Mouse (Mus musculus): Measurements from ENCODE around the gene Kif21a.

Kif21a gene

DNA sequence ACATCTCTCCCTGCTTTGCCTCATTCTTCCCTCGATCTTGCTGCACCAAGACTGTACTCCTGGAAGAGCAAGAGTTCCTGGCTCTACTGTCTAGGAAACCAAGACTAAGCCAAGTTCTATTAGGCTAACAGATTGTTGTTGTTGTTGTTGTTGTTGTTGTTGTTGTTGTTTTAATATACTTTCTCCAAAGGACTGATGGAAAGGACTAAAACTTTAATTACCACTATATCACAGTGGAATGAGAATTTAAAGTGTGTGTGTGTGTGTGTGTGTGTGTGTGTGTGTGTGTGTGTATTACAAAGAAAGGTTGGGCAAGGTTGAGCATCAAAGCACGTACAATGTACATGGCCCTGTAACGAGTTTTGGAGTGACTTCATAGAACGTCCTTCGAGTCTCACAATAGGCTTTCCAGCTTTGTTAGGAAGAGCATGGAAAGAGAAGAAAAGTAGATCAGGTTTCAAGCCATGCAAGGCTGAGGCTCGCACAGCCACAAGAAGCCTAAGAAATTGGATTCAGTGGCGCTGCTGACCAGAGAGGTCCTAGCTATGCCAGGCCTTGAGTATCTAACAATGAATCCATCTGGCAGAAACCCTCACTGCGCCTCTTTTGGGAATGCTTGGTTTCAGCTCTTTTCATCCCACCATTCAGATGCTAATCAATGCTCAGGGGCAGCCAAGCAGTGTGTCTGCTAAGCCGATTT lies 31.4 kb downstream of the Kif21a start:
- DNase-seq (ENCODE audit: extremely low spot score), result peak; percentile 59

DNA sequence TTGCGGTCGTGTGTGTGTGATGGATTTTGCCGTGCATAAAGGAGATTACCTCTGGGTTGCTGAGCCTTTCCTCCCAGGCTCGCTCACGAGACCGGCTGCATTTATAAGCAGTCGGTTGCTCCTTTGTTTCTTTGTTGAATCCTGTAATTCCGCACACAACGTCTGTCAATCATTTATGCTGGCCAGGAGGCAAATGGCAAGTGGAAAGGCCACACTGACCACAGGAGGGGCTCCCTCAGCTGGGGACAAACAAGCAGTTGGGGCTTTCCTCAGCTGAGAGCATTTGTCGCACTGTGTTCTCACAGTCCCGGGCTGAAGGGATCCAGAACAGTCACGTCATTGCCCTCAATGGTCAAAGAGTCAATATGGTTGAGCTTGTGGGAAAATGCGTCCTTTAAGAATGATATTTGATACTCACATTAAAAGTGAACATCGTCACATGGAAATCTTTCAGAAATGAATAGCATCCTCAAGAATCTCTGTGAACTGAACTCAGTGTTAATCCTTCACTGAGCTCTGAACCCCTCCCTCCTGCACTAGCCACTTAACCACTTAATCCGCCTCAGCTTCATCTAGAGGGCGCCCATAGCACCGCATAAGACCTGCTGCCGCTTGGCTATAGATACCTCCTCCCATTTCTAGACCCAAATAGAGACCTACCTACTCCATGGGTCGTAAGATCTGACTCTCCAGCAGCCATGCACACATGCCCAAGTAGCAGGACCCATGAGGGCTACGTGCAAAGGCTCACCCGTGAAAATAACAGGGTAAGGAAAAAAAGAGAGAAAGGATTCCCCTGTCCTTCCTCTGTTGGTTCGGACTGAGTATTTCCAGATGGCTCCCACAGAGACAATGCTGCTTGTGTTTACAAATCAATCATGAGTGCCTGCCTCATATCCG lies 32.2 kb downstream of the Kif21a start:
- DNase-seq (ENCODE audit: extremely low spot score), result peak; percentile 54

DNA sequence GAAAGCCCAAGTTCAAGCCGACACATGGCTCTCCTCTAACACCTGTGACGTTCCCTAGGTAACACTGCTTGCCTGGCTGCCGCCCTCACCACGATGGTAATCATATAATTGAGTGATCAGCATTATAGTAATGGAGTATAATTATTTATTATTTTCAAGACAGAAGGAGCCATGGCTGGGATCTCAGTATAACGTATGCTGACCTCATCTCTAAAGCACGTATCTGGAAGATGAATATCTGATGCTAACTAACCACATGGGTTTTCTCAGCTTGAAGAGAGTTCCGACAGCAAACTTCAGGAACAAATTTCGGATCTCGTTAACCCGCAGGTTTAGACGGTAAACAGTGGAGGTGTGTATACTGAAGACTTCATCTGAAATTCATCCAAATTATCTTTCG lies 33.4 kb downstream of the Kif21a start:
- no peak for DNase-seq (ENCODE audit: extremely low spot score)

DNA sequence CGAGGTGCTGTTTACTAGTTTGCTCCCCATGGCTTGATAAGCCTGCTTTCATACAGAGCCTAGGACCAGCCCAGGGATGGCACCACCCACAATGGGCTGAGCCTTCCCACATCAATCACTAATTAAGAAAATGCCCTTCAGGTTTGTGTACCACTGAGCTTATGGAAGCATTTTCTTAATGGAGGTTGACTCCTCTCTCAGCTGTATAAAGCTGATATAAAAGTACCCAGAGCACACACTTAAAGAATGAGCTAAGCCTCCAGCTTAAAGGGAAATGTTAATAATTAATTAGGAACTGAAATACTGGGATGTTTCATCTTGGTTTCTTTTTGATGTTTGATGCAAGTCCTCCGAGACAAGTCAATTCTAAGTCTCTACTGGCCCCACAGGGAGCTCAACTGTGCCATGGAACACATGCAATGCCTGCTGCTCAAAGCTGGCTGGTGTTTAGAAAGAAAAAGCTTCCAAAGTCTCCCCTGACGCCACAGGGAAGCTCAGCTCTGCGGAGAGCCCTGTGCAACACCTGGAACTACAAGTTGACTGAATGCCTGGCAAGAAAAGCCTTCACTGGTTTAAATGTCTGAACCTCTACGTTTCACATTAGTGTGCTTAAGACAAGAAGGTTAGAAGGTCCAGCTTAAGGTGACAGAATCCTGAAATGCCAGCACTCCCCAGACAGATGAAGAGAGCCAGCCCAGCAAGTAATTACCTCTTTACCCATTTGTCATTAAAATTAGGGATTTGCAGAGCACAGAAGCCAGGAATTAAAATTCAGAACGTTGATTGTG lies 36.8 kb downstream of the Kif21a start:
- no peak for DNase-seq (ENCODE audit: extremely low spot score)

DNA sequence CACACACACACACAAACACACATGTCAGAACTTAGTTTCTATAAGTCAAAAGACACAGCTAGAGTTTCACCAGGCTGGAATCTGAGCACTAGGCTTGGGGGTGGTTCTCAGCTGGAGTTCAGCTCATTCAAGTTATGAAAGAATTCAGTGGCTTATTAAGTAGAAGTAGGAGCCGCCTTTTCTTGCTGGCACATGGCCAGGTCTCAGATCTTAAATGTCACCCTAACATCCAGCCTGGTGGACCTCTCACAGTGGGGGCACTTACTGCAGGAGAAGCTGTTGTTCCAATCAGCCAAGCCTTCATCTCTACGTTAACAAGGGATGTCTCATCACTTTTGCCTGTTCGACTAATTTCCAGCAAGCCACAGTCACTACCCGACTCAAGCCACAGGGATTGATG lies 39.5 kb downstream of the Kif21a start:
- DNase-seq (ENCODE audit: extremely low spot score), result no peak

DNA sequence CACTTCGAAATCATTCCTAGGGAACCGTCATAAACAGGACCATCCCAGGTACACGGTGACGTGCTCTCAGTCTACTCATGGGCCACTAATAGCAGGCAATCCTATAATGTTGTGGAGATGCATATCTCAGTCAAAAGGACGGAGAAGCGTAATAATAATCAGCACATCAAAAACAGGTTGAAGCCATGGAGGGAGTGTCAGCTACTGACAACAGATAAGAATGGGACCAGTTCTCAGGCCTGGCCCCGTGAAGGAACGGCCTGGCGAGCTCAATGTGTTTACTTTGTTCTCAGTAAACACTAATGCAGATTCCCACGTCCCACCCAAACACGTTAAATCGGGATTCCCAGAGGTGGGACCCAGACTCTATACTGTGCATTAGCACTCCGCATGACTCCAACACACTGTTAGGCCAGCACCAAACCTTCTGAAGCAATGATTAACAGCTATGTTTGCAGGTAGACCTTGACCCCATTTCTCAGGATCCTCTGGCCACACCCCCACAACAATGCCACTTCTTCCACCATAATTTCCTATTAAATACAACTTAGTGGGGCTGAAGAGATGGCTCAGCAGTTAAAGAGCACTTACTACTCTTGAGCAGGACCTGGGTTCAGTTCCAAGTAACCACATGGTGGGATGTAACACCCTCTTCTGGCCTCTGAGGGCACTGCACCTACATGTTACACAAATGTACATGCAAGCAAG lies 42.5 kb downstream of the Kif21a start:
- DNase-seq (ENCODE audit: extremely low spot score), result no peak

DNA sequence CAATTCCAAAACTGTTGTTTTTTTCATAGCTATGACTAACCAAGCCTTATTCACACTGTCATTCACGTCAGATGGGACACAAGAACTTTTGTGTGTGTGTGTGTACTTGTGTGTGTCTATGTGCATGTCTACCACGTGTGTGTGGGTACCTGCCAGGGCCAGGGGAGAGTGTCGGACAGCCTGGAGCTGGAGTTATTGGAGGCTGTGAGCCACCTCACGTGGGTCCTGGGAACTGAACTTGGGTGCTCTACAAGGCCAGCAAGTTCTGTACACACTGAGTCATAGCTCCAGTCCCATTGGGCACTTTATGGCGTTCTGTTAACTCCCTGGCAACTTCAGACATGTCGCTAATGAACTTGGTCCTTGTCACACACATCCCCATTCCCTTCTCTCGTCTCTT lies 45.0 kb downstream of the Kif21a start:
- DNase-seq (ENCODE audit: extremely low spot score), result no peak

DNA sequence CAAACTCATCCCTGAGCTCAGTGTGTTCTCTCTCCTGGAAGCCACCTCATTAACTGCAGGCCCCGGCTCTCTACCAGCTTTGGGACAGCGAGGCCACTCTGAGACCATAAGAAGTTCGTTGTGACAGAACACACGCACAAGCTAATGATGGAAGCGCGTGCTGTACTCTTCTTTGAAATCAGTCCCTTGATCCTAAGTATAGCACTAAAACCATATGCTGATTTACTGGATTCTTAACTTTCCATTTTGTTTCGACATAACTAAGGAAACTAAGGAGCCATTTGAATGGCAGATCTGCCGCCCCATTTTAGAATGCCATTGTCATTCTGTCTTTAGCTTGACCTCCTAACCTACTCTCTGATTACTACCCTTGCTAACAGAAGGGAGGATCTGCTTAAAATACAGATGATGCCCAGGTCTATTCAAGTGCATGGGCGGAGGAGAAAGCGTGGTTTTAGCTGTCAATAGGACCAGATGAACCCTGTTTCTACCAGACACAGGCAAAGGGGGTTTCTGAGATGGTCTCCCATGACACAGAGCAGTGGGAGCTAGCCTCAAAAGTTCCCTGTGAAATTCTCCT lies 48.6 kb downstream of the Kif21a start:
- DNase-seq (ENCODE audit: extremely low spot score), result no peak

DNA sequence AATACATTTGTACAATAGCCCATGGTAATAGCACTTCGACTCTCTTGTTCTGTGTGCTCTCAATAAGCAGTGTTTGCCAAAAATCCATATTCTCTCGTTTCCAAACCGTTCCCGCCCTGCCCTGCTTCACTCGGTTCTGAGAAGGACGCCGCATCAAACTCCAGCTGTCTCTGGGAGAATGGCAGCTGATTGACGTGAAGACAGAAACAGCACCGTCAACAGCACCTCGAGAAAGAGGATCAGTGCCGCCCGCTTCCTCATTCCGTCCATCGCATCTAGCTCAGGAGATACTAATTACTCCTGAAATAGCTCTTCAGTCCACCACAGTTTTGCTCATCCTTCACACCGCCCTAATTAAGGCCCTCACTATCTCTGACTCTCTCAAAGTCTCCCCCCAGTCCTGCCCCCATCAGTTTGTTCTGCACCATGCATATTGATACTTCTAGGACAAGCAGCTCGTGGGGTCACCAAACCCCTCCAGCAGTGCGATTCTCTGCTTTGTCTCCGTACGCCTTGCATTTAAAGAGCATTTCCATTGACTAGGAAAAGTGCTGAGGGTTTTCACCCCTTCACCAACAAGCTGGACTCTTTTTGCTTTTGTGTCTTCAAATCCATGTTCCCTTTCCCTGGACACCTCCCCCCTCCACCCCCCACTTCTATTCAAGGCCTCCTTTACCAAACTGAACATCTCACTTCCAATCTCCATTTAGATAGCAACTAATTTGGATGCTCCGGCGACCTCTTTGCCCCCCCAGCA lies 49.3 kb downstream of the Kif21a start:
- DNase-seq (ENCODE audit: extremely low spot score), result no peak

DNA sequence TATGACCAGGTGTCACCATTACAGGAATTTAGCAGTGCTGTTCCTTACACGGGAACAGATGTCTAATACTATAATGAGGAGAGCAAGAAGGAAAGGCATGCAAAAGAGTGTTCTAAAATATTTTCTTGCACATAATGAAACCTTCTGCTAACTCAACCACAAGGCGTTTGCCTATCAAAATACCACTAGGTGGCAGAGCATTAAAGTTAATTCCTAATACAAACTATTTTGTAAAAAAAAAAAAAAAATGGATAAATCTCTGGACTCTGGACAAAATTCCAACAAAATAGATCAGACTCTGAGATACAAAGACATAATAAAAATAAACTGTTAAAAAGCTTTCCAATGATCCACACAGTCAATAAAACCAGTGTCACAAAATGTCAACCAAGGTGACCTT lies 56.9 kb downstream of the Kif21a start:
- DNase-seq (ENCODE audit: extremely low spot score), result no peak

DNA sequence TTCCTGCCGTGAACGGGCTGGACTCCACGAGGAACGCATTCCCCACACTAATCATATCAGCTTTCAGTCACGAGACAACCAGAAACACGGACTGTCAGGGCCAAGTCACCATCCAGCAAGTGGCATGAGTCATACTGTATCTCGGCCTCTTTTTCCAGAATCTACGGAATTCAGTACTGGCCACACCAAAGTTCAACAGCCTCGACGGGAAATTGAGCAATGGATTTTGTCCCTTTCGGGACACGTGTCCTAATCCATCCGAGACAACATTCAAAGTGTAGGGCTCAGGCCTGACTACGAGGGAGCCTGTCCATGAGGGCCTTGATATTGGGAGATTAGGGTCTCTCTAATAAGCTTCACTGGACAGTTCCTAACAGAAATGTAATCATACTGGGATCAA lies 57.4 kb downstream of the Kif21a start:
- DNase-seq (ENCODE audit: extremely low spot score), result no peak

DNA sequence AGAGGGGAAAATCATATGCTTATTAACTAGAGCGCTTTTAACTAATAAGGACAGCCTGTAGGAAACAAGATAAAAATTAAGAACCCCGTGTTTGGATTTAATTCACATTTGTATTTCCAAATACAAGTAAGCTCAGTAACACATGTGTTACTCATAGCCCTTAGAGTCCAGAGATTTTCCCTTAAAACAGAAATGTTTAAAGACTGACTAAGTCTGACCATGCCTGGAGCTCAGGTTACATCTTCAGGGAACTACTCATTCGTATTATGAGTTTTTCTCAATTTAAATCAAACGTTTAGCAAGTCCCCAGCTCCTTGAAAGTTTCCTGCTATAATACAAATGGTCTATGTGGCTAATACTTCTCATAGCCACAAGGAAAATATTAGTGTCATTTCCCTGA lies 57.9 kb downstream of the Kif21a start:
- no peak for DNase-seq (ENCODE audit: extremely low spot score)

DNA sequence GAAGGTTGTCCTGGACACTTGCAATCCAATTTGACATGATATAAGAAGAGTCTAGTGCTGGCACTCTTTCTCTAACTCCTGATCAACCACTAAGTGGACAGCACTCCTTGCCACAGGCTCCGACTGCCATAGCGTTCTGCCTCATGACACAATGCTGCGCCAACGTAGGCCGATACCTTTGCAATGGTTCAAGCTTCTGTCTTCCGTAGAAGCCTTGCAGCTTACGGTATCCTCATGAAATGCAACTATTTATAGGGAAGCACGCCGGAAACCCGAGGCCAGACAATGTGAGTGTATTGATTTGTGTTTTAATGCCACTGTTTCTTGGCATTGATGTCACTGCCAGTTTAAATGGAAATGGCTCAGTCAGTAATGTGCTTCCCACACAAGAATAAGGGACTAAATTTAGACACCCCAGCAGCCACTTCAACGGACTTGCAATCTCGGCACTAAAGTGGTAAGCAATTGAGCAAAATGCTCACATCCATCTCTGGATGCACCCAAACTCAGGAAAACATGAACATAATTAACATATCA lies 62.0 kb downstream of the Kif21a start:
- DNase-seq (ENCODE audit: extremely low spot score), result no peak

DNA sequence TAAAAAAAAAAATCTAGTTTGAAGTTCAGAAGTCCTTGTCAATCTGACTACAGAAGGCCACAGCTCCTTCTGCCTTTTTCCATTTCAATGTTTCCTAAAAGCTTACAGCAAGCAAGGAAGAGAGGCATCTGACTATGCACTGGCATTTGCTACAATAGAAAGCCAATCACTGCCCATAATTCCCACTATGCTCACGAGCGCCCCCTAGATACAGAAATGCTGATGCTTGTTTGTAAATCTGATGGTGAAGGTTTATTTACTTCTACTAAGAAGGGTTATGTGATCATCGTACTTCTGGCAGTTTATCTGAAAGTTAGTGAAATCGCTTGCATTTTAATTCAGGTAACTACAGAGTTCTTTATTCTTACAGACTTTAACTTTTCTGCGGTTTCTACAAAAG lies 73.8 kb downstream of the Kif21a start:
- no peak for DNase-seq (ENCODE audit: extremely low spot score)

DNA sequence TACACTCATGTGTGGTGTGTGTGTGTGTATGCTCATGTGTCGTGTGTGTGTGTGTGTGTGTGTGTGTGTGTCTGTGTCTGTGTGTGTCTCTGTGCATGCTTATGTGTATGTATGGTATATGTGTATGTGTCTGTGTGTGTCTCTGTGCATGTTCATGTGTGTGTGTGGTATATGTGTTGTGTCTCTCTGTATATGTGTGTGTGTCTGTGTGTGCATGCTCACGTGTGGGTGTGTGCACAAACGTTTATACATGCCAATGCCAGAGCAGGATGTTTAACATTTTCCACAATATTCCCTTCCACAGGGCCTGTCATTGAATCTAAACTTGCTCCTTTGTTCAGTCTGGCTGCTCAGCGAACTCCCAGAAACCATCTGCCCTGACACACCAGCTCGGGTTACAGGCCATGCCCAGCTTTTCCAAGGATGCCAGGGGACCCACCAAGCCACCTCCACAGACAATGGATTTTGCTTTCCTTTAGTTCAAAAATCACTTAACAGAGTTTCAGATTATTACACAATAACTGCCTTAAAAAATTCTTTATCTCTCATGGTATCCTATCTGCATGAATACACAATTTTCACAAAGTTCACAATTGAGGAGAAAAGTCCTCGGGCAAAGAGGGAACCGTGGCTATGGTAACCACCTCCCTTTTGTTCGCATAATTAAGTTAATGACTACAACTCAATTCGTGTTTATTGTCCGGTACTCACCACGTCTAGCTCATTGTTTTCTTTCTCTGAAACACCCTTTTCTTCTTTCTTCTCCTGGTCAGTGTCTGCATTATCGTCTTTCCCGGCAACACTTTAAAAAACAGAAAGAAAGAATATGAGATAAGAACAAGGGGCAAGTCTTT lies 77.6 kb downstream of the Kif21a start:
- DNase-seq (ENCODE audit: extremely low spot score), result peak; percentile 38

DNA sequence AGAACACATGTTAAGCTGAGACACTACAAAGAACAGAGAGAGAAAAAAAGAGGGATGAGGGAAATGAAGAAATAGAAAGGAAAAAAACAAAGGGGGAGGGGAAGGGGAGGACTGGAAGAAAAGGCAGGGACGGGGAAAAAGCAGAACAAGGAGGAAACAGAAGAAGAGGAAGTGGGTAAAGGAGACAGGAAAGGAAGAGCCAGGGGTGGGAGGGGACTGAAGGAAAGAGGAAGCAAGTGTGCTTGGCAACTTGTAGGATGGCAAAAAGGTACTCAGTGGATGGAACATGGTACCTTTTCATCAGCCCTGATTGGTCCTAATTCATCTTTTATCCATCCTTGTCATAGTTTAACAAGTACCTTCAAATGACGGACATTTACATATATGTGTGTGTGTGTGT lies 86.4 kb downstream of the Kif21a start:
- DNase-seq (ENCODE audit: extremely low spot score), result no peak

DNA sequence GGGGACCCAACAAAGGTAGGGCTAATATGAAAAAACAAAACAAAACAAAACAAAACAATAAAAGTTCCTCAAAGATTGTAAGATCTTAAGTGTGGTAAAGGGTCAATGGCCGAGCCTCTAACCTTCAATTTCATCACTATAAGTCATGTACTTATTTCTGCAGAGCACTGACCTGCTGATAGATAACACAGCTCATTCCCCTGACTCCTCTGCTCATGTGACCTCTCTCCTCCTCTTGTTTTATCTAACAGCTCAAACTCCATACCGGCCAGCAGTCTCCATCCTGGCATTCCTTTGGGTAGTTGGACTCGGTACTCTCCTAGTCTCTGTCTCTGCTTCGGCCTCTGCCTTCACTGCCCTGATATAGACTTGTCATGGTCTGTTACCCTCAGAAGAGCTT lies 87.2 kb downstream of the Kif21a start:
- DNase-seq (ENCODE audit: extremely low spot score), result no peak

DNA sequence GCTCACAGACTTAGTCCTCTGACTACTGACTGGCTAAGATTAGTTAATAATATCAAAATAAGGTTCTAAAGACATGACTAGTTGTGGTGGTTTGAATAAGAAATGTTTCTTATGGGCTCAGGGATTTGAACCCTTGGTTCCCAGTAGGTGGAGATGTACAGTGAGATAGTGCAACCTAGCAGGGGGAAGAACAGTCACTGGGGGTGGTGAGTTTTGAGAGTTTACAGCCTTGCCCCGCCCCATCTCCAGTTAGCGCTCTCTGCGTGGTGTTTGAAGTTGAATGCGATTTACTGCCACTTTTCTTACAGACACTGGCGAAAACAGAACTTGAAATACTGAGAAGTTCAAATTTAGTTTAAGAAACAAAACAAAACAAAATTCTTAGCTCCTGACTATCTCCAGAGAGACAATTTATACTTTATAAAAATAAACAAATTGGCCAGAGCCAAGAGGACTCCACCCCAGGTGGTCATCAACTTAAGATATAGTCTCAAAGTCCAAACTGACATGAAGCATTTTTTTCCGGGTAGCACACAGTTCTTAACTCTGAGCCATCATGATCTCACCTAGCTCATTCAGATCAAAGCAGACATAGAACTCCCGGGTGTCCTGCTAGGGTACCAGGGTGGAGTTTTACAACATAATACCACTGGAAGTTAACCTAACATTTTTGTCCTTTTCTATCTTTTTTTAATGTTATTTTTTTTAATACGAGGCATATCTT lies 88.8 kb downstream of the Kif21a start:
- DNase-seq (ENCODE audit: extremely low spot score), result no peak

DNA sequence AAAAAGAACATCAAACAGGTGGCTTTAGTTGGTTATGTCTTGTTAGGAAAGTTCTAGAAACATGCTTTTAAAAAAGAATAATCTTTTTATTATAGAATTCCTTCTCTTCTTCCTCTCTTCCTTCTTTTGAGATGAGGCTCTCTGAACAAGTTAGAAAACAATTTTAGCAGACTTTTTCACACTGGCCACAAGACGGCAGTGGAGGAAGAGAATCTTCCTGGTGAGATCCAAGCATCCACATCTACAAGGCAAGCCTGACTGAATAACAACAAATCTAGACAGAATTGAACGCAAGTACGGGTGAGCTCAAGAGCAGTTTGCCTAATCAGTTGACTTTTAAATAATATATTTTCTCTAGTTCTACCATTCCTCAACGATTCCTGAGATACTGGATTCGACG lies 98.4 kb downstream of the Kif21a start:
- no peak for DNase-seq (ENCODE audit: extremely low spot score)

Measured in embryo, embryonic 9.5 days (tissue).